Mouse (Mus musculus) stomach, embryonic 14.5 days (tissue): ENCODE results near the gene Papss2. TPM values are rescaled to one million over a fixed set of nuclear protein-coding genes. Genes with fewer than 3 reads are reported as not detected.

ENCODE experiments used
- ATAC-seq: fragments of 200-750 bp; cut with Nextera tagmentation; 2 replicates; pipeline ENCODE4 v1.8.0; 2017; ENCODE audit warnings: low read depth, moderate TSS enrichment; ENCODE audit not compliant: insufficient number of reproducible peaks, insufficient read depth, low FRiP score
- H3K27ac ChIP-seq: fragments of 300-500 bp; sonication (generic); 2 replicates; pipeline ENCODE4 v1.5.1; 2014; ENCODE audit warnings: mild to moderate bottlenecking, low read length, moderate library complexity, mixed read lengths
- H3K27me3 ChIP-seq: fragments of 300-500 bp; sonication (generic); 2 replicates; pipeline ENCODE4 v1.6.1; 2014; ENCODE audit warnings: low read length, control low read depth, mixed read lengths; ENCODE audit not compliant: control insufficient read depth, insufficient read depth
- H3K36me3 ChIP-seq: fragments of 300-500 bp; sonication (generic); 2 replicates; pipeline ENCODE4 v1.6.1; 2014; ENCODE audit warnings: mild to moderate bottlenecking, control low read depth, low read length, moderate library complexity, mixed read lengths; ENCODE audit not compliant: control insufficient read depth, insufficient read depth
- H3K4me1 ChIP-seq: fragments of 300-500 bp; sonication (generic); 2 replicates; pipeline ENCODE4 v1.6.1; 2014; ENCODE audit warnings: low read length, control low read depth, mixed read lengths; ENCODE audit not compliant: control insufficient read depth, insufficient read depth
- H3K4me2 ChIP-seq: fragments of 300-500 bp; sonication (generic); replicated peaks from 2 replicates; pipeline ENCODE4 v1.6.1; 2014; ENCODE audit warnings: low read depth, low read length, control low read depth
- H3K4me3 ChIP-seq: fragments of 300-500 bp; sonication (generic); 2 replicates; pipeline ENCODE4 v1.5.1; 2014; ENCODE audit warnings: low read depth, low read length, control low read depth
- H3K9ac ChIP-seq: fragments of 300-500 bp; sonication (generic); replicated peaks from 2 replicates; pipeline ENCODE4 v1.6.1; 2014; ENCODE audit warnings: low read depth, mild to moderate bottlenecking, control low read depth, low read length, moderate library complexity, mixed read lengths
- H3K9me3 ChIP-seq: fragments of 300-500 bp; sonication (generic); 2 replicates; pipeline ENCODE4 v1.6.1; 2016; ENCODE audit warnings: low read depth, low read length, control low read depth; ENCODE audit not compliant: control insufficient read depth
- WGBS: fragments of 180-500 bp; shearing (Covaris S2); extraction: QIAGEN DNeasy Blood & Tissue Kit; methylation state at CpG from one replicate; pipeline ENCODE4 v1.1.7; 2014; 5-methylcytosine and 5-hydroxymethylcytosine counted together
- polyA plus RNA-seq: library from polyadenylated mRNA; unstranded; fragments of >200 nt; fragmentation: Nextera tagmentation; extraction: Ambion mirVana; gene quantifications from 2 replicates; pipeline ENCODE4 v1.2.1, GENCODE M21; 2014

Gene Papss2
- polyA plus RNA-seq, 1 experiment from 2014 or later = 9.0 TPM

GRCm38 (mm10) chr19:32603466-32603865 lies 7.9 kb downstream of the Papss2 start:
- no peaks in the 10 kb centered on the region for H3K4me1 ChIP-seq
- H3K9me3 ChIP-seq = no peaks in the 10 kb centered on the region
- H3K27me3 ChIP-seq = no peaks in the 10 kb centered on the region
- no peak overlapping the region for H3K9ac ChIP-seq
- ATAC-seq = no peak
- no peaks in the 10 kb centered on the region for H3K36me3 ChIP-seq
- no peak overlapping the region for H3K4me3 ChIP-seq
- H3K4me2 ChIP-seq = no peak overlapping the region
- WGBS = 81% methylated on average over 1 of the region's 1 CpGs
- H3K27ac ChIP-seq = no peak overlapping the region

- H3K9me3 ChIP-seq = no peaks in the 10 kb centered on the region
- H3K4me1 ChIP-seq = no peaks in the 10 kb centered on the region
- H3K4me2 ChIP-seq = no peak overlapping the region
- no peaks in the 10 kb centered on the region for H3K36me3 ChIP-seq
- no peak overlapping the region for H3K4me3 ChIP-seq
- H3K27ac ChIP-seq = no peak overlapping the region
- H3K27me3 ChIP-seq = no peaks in the 10 kb centered on the region
- 78% methylated on average over 8 of the region's 8 CpGs for WGBS
- ATAC-seq = no peak
- no peak overlapping the region for H3K9ac ChIP-seq
Measured at GRCm38 (mm10) chr19:32604127-32604526, 8.5 kb downstream of the Papss2 start.

GRCm38 (mm10) chr19:32604563-32605252 lies 9.1 kb downstream of the Papss2 start:
- no peak for ATAC-seq
- H3K36me3 ChIP-seq = no peaks in the 10 kb centered on the region
- H3K9ac ChIP-seq = no peak overlapping the region
- no peak overlapping the region for H3K27ac ChIP-seq
- H3K9me3 ChIP-seq = no peaks in the 10 kb centered on the region
- 81% methylated on average over 6 of the region's 6 CpGs for WGBS
- no peaks in the 10 kb centered on the region for H3K27me3 ChIP-seq
- no peak overlapping the region for H3K4me3 ChIP-seq
- H3K4me2 ChIP-seq = no peak overlapping the region
- H3K4me1 ChIP-seq = no peaks in the 10 kb centered on the region

- Histone ChIP-seq H3K36me3 (no peaks in the 10 kb centered on the region), H3K27me3 (no peaks in the 10 kb centered on the region), H3K4me3 (no peak overlapping the region), H3K27ac (no peak overlapping the region), H3K9ac (no peak overlapping the region), H3K4me2 (no peak overlapping the region), H3K9me3 (no peaks in the 10 kb centered on the region), H3K4me1 (no peaks in the 10 kb centered on the region)
- 71% methylated on average over 4 of the region's 4 CpGs for WGBS
- ATAC-seq = no peak
Measured at GRCm38 (mm10) chr19:32606227-32606827, 10.7 kb downstream of the Papss2 start.

- no peaks in the 10 kb centered on the region for H3K9me3 ChIP-seq
- no peaks in the 10 kb centered on the region for H3K27me3 ChIP-seq
- H3K9ac ChIP-seq = no peak overlapping the region
- no peak overlapping the region for H3K4me2 ChIP-seq
- ATAC-seq = no peak
- no peak overlapping the region for H3K4me3 ChIP-seq
- no peaks in the 10 kb centered on the region for H3K36me3 ChIP-seq
- WGBS = 81% methylated on average over 8 of the region's 8 CpGs
- H3K27ac ChIP-seq = no peak overlapping the region
- H3K4me1 ChIP-seq = no peaks in the 10 kb centered on the region
Measured at GRCm38 (mm10) chr19:32607036-32607435, 11.4 kb downstream of the Papss2 start.

- no peaks in the 10 kb centered on the region for H3K4me1 ChIP-seq
- H3K4me2 ChIP-seq = no peak overlapping the region
- H3K4me3 ChIP-seq = no peak overlapping the region
- no peak overlapping the region for H3K27ac ChIP-seq
- ATAC-seq = no peak
- H3K9ac ChIP-seq = no peak overlapping the region
- no peaks in the 10 kb centered on the region for H3K36me3 ChIP-seq
- no peaks in the 10 kb centered on the region for H3K27me3 ChIP-seq
- H3K9me3 ChIP-seq = no peaks in the 10 kb centered on the region
- 92% methylated on average over 9 of the region's 9 CpGs for WGBS
Measured at GRCm38 (mm10) chr19:32611386-32612092, 15.9 kb downstream of the Papss2 start.

GRCm38 (mm10) chr19:32614046-32614771 lies 18.6 kb downstream of the Papss2 start:
- WGBS = 74% methylated on average over 12 of the region's 12 CpGs
- H3K27ac ChIP-seq = no peak overlapping the region
- H3K36me3 ChIP-seq = no peaks in the 10 kb centered on the region
- H3K4me3 ChIP-seq = no peak overlapping the region
- no peak overlapping the region for H3K9ac ChIP-seq
- H3K4me1 ChIP-seq = no peaks in the 10 kb centered on the region
- ATAC-seq = no peak
- no peak overlapping the region for H3K4me2 ChIP-seq
- H3K9me3 ChIP-seq = no peaks in the 10 kb centered on the region
- no peaks in the 10 kb centered on the region for H3K27me3 ChIP-seq

- H3K9ac ChIP-seq = no peak overlapping the region
- ATAC-seq = no peak
- 88% methylated on average over 2 of the region's 2 CpGs for WGBS
- H3K4me2 ChIP-seq = no peak overlapping the region
- no peaks in the 10 kb centered on the region for H3K4me1 ChIP-seq
- no peaks in the 10 kb centered on the region for H3K36me3 ChIP-seq
- no peaks in the 10 kb centered on the region for H3K9me3 ChIP-seq
- H3K27me3 ChIP-seq = no peaks in the 10 kb centered on the region
- H3K4me3 ChIP-seq = no peak overlapping the region
- no peak overlapping the region for H3K27ac ChIP-seq
Measured at GRCm38 (mm10) chr19:32614772-32615099, 19.1 kb downstream of the Papss2 start.
